Mouse (Mus musculus) heart, postnatal 0 days (tissue): ENCODE data around the gene Kif2a.

Experiments used
- CTCF ChIP-seq: IDR thresholded peaks from 2 replicates; pipeline ENCODE4 v1.5.1; 2016; ENCODE audit warnings: antibody characterized with exemption, control low read depth, low read depth
- EP300 ChIP-seq: IDR thresholded peaks from 2 replicates; pipeline ENCODE4 v1.6.1; 2016; ENCODE audit warnings: antibody characterized with exemption, low read depth

- TF ChIP-seq EP300 (no peak), CTCF (no peak)
Observed at GRCm38 (mm10) chr13:107011618-107012017, 10.3 kb downstream of the Kif2a start.
